Mouse (Mus musculus) myocyte (in vitro differentiated cells): ENCODE data around the gene Cables2.

Experiments
- MYOG ChIP-seq, 3 experiments: IDR thresholded peaks; one replicate each; pipeline ENCODE4 v1.6.1; 2011; ENCODE audit warnings: control low read depth in 2 of 3, low read depth in 2 of 3, mild to moderate bottlenecking in 2 of 3; ENCODE audit not compliant: insufficient read length in 2 of 3, control insufficient read depth in 1 of 3, insufficient read depth in 1 of 3
- USF1 ChIP-seq: IDR thresholded peaks from one replicate; pipeline ENCODE4 v1.6.1; 2011; ENCODE audit warnings: low read depth, mild to moderate bottlenecking, control low read depth, moderate library complexity

- TF ChIP-seq MYOG (IDR thresholded peaks at IDR 0.05; ENCODE audit: control insufficient read depth in 1 of 3, insufficient read depth in 1 of 3, insufficient read length in 2 of 3, low read depth in 2 of 3) (peak in 1 of 3 experiments; percentile 12), USF1 (no peak)
These were observed 16.2 kb downstream of the Cables2 start, which contains the start of gene Rps21 for GRCm38 (mm10) chr2:180257001-180257521.
